Mouse (Mus musculus) C2C12 (cell line): ENCODE measurements around the gene Tsacc.

ENCODE experiments used
- CEBPB ChIP-seq: IDR thresholded peaks from one replicate; pipeline ENCODE4 v1.6.1; 2011; ENCODE audit warnings: low read depth, mild to moderate bottlenecking, control low read depth, moderate library complexity
- CTCF ChIP-seq: IDR thresholded peaks from one replicate; pipeline ENCODE4 v1.5.1; 2011; ENCODE audit not compliant: control insufficient read depth, insufficient read depth, insufficient read length
- MAX ChIP-seq: IDR thresholded peaks from one replicate; pipeline ENCODE4 v1.6.1; 2011; ENCODE audit warnings: mild to moderate bottlenecking, control low read depth
- MYOD1 ChIP-seq: IDR thresholded peaks from one replicate; pipeline ENCODE4 v1.6.1; 2011; ENCODE audit warnings: low read depth; ENCODE audit not compliant: control insufficient read depth, insufficient read length
- MYOG ChIP-seq: IDR thresholded peaks from one replicate; pipeline ENCODE4 v1.6.1; 2011; ENCODE audit not compliant: control insufficient read depth, insufficient read length; ENCODE audit errors: extremely low read depth
- USF1 ChIP-seq: IDR thresholded peaks from one replicate; pipeline ENCODE4 v1.6.1; 2011; ENCODE audit warnings: low read depth, mild to moderate bottlenecking, control low read depth, moderate library complexity

DNA sequence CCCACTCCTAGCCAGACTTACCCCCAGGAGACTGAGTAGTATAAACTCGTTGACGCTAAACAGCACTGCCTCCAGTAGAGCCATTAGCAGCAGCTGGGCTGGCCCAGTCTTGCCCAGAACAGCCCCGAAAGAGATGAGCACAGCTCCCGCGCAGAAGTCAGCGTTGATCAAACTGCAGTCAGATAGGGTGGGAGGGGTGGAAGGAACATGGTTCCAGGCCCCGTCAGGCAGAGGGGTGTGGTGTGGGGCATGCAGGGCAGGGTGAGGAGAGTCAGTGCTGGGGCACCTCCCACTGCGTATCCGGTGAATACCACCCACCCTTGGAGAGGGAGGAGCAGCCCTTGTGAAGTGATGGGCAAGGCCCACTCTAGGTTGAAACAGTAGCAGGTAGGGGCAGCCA is 49.1 kb downstream of the Tsacc start:
- TF ChIP-seq MAX: no peak
- no peak for TF ChIP-seq CTCF
- no peak for TF ChIP-seq MYOD1
- no peak for TF ChIP-seq USF1
- no peak for TF ChIP-seq CEBPB
- no peak for TF ChIP-seq MYOG
